Mouse (Mus musculus) megakaryocyte, embryonic 14.5 days (primary cell): ENCODE results near the gene Itm2b.

ENCODE experiments used
- FLI1 ChIP-seq: IDR thresholded peaks from 2 replicates; pipeline ENCODE4 v1.6.1; 2012; ENCODE audit warnings: low read length, inconsistent platforms, mixed read lengths
- GATA1 ChIP-seq: IDR thresholded peaks from 3 replicates; pipeline ENCODE4 v1.6.1; 2012; ENCODE audit warnings: mixed read lengths, low read length, inconsistent platforms, borderline replicate concordance

DNA sequence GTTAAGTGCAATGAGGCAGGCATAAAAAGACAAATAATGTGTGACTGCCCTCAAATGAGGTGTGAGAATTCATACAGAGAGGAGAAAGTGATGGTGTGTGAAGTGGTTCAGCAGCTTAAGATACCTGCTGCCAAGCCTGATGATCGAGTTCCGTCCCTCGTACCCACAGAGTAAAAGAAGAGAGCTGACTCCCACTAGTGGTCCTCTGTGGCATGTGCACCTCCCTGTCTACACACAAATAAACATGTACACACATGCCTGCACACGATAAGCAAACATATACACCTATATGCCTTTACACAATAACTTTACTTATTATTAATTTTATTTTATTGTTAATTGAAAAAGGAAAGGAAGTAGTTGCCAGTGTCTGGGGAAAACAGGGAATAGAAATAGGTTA lies 39.5 kb downstream of the Itm2b start:
- TF ChIP-seq GATA1, result no peak
- TF ChIP-seq FLI1, result no peak
